Mouse (Mus musculus): ENCODE data around the gene Gm7173.
A peak's percentile ranks its signal among the peaks of the same experiment; 100 is the strongest.

Gm7173 gene

GRCm38 (mm10) chrX:79516977-79517645, at the start of gene Gm7173:
TSS of gene Gm7173 (minus strand) at chrX:79517285.
- peak; percentile 48 to 53 for DNase-seq

DNA sequence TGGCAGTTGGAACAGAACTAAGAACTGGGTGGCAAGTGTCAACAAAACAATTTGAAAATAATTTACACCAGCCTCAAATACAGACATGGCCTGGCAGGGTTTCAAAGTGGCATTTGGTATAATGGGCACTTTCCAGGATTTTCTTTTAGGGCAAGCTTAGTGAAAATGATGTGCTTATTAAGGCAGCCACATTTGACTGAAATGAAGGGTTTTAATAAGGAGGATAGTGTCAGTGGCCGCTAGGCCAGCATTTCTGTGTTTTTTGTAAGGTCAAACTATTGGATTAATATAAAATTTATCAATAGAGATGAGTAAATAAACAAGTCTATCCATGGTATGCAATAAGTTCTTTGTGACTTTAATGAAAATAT, 546 bp upstream of the Gm7173 start:
- no peak for DNase-seq

- DNase-seq = no peak
These were observed 200.3 kb downstream of the Gm7173 start for GRCm38 (mm10) chrX:79316790-79317189.

All from kidney, postnatal 36 days (tissue).